Mouse (Mus musculus) hindbrain, embryonic 15.5 days (tissue): ENCODE results near the gene Dennd2a. TPM values are rescaled to one million over a fixed set of nuclear protein-coding genes. Genes with fewer than 3 reads are reported as not detected.

Experiments
- ATAC-seq: fragments of 200-750 bp; cut with Nextera tagmentation; 2 replicates; pipeline ENCODE4 v1.8.0; 2017; ENCODE audit warnings: low read depth, moderate number of reproducible peaks, moderate TSS enrichment; ENCODE audit not compliant: low FRiP score
- H3K27ac ChIP-seq: fragments of 300-500 bp; sonication (generic); replicated peaks from 2 replicates; pipeline ENCODE4 v1.5.1; 2015; ENCODE audit warnings: mild to moderate bottlenecking, inconsistent platforms
- H3K27me3 ChIP-seq: fragments of 300-500 bp; sonication (generic); 2 replicates; pipeline ENCODE4 v1.6.1; 2015; ENCODE audit warnings: control low read depth, inconsistent platforms
- H3K36me3 ChIP-seq: fragments of 300-500 bp; sonication (generic); 2 replicates; pipeline ENCODE4 v1.6.1; 2015; ENCODE audit warnings: control low read depth, inconsistent platforms
- H3K4me1 ChIP-seq: fragments of 300-500 bp; sonication (generic); replicated peaks from 2 replicates; pipeline ENCODE4 v1.6.1; 2015; ENCODE audit warnings: control low read depth, inconsistent platforms
- H3K4me2 ChIP-seq: fragments of 300-500 bp; sonication (generic); 2 replicates; pipeline ENCODE4 v1.6.1; 2015; ENCODE audit warnings: moderate library complexity, mild to moderate bottlenecking, inconsistent platforms
- H3K4me3 ChIP-seq: fragments of 300-500 bp; sonication (generic); 2 replicates; pipeline ENCODE4 v1.5.1; 2015; ENCODE audit warnings: mild to moderate bottlenecking, inconsistent platforms
- H3K9ac ChIP-seq: fragments of 300-500 bp; sonication (generic); 2 replicates; pipeline ENCODE4 v1.6.1; 2015; ENCODE audit warnings: inconsistent platforms
- H3K9me3 ChIP-seq: fragments of 300-500 bp; sonication (generic); 2 replicates; pipeline ENCODE4 v1.6.1; 2016; ENCODE audit warnings: control low read depth, inconsistent platforms
- WGBS: fragments of 180-500 bp; shearing (Covaris S2); methylation state at CpG from one replicate; pipeline ENCODE4 v1.1.7; 2015; 5-methylcytosine and 5-hydroxymethylcytosine counted together
- polyA plus RNA-seq: library from polyadenylated mRNA; unstranded; fragments of >200 nt; fragmentation: Nextera tagmentation; extraction: Ambion mirVana; gene quantifications from 2 replicates; pipeline ENCODE4 v1.2.1, GENCODE M21; 2015

The Dennd2a gene
- polyA plus RNA-seq, 1 experiment from 2014 or later: 18.7 TPM

GRCm38 (mm10) chr6:39579552-39579951 lies 21.9 kb upstream of the Dennd2a start:
- no peaks in the 10 kb centered on the region for H3K27me3 ChIP-seq
- WGBS: 93% methylated on average over 7 of the region's 7 CpGs
- H3K4me2 ChIP-seq: no peak overlapping the region
- H3K36me3 ChIP-seq: peaks cover 58% of the 10 kb centered on the region
- H3K4me3 ChIP-seq: no peak overlapping the region
- H3K9me3 ChIP-seq: no peaks in the 10 kb centered on the region
- H3K4me1 ChIP-seq: peaks cover 9% of the 10 kb centered on the region
- ATAC-seq: no peak
- no peak overlapping the region for H3K9ac ChIP-seq
- H3K27ac ChIP-seq: no peak overlapping the region

- Histone ChIP-seq H3K27me3 (no peaks in the 10 kb centered on the region), H3K36me3 (peaks cover 35% of the 10 kb centered on the region), H3K9ac (peak overlapping the region; percentile 89), H3K4me3 (peak overlapping the region; percentile 81), H3K4me2 (peak overlapping the region; percentile 77), H3K9me3 (no peaks in the 10 kb centered on the region), H3K4me1 (peaks cover 17% of the 10 kb centered on the region), H3K27ac (peak overlapping the region; percentile 96)
- WGBS: 72% methylated on average over 7 of the region's 7 CpGs
- ATAC-seq: no peak
Observed at GRCm38 (mm10) chr6:39574951-39575350, 17.3 kb upstream of the Dennd2a start.

- 18% methylated on average over 10 of the region's 10 CpGs for WGBS
- Histone ChIP-seq H3K4me2 (peak overlapping the region; percentile 77), H3K27ac (peak overlapping the region; percentile 96), H3K4me3 (peak overlapping the region; percentile 81), H3K27me3 (no peaks in the 10 kb centered on the region), H3K9me3 (no peaks in the 10 kb centered on the region), H3K4me1 (peaks cover 17% of the 10 kb centered on the region), H3K36me3 (peaks cover 30% of the 10 kb centered on the region), H3K9ac (peak overlapping the region; percentile 89)
- no peak; the same call in 1 of the 2 replicates for ATAC-seq
Observed at GRCm38 (mm10) chr6:39574555-39574869, 16.8 kb upstream of the Dennd2a start.

GRCm38 (mm10) chr6:39573791-39574554 lies 16.3 kb upstream of the Dennd2a start, which contains the start of gene Adck2:
Gene Adck2 (plus strand): TSS chr6:39573873.
- Histone ChIP-seq H3K4me3 (peak within 1 kb of the TSS; percentile 81), H3K27me3 (no peaks in the 10 kb centered on the region), H3K9me3 (no peaks in the 10 kb centered on the region), H3K4me1 (peaks cover 17% of the 10 kb centered on the region), H3K27ac (peak within 1 kb of the TSS; percentile 96), H3K9ac (peak within 1 kb of the TSS; percentile 89), H3K36me3 (peaks cover 26% of the 10 kb centered on the region), H3K4me2 (peak within 1 kb of the TSS; percentile 77)
- under 1% methylated on average over 49 of the region's 49 CpGs for WGBS
- ATAC-seq: peak; percentile 96

- no peak overlapping the region for H3K27ac ChIP-seq
- no peak for ATAC-seq
- 76% methylated on average over 3 of the region's 3 CpGs for WGBS
Observed at GRCm38 (mm10) chr6:39570426-39570825, 12.8 kb upstream of the Dennd2a start.

GRCm38 (mm10) chr6:39567528-39567927 lies 9.9 kb upstream of the Dennd2a start:
- no peak for ATAC-seq
- no peaks in the 10 kb centered on the region for H3K4me1 ChIP-seq
- no peak overlapping the region for H3K4me2 ChIP-seq
- 16% methylated on average over 5 of the region's 5 CpGs for WGBS
- H3K9ac ChIP-seq: no peak overlapping the region
- H3K27ac ChIP-seq: no peak overlapping the region
- H3K36me3 ChIP-seq: no peaks in the 10 kb centered on the region
- no peaks in the 10 kb centered on the region for H3K9me3 ChIP-seq
- no peak overlapping the region for H3K4me3 ChIP-seq
- no peaks in the 10 kb centered on the region for H3K27me3 ChIP-seq

More at GRCm38 (mm10) chr6:39570426-39570825, 12.8 kb upstream of the Dennd2a start:
- no peak overlapping the region for H3K4me3 ChIP-seq
- H3K4me2 ChIP-seq: no peak overlapping the region
- no peaks in the 10 kb centered on the region for H3K9me3 ChIP-seq
- H3K4me1 ChIP-seq: peaks cover 16% of the 10 kb centered on the region
- H3K9ac ChIP-seq: no peak overlapping the region
- H3K36me3 ChIP-seq: no peaks in the 10 kb centered on the region
- H3K27me3 ChIP-seq: no peaks in the 10 kb centered on the region

GRCm38 (mm10) chr6:39562166-39563015 lies 4.7 kb upstream of the Dennd2a start:
- H3K27me3 ChIP-seq: no peaks in the 10 kb centered on the region
- peak overlapping the region; percentile 40 for H3K4me2 ChIP-seq
- no peaks in the 10 kb centered on the region for H3K9me3 ChIP-seq
- H3K27ac ChIP-seq: no peak overlapping the region
- no peak overlapping the region for H3K4me3 ChIP-seq
- WGBS: 18% methylated on average over 23 of the region's 23 CpGs
- no peaks in the 10 kb centered on the region for H3K36me3 ChIP-seq
- H3K4me1 ChIP-seq: peaks cover 24% of the 10 kb centered on the region
- ATAC-seq: peak; percentile 33; the same call in 1 of the 2 replicates
- H3K9ac ChIP-seq: no peak overlapping the region

GRCm38 (mm10) chr6:39559276-39559939 lies 1.7 kb upstream of the Dennd2a start:
- no peaks in the 10 kb centered on the region for H3K36me3 ChIP-seq
- H3K27me3 ChIP-seq: no peaks in the 10 kb centered on the region
- no peak overlapping the region for H3K4me2 ChIP-seq
- H3K4me1 ChIP-seq: peaks cover 49% of the 10 kb centered on the region
- no peak for ATAC-seq
- H3K4me3 ChIP-seq: no peak overlapping the region
- WGBS: 41% methylated on average over 6 of the region's 6 CpGs
- H3K9ac ChIP-seq: no peak overlapping the region
- H3K9me3 ChIP-seq: no peaks in the 10 kb centered on the region
- H3K27ac ChIP-seq: peak overlapping the region; percentile 10; the same call in 1 of the 2 replicates

- H3K9ac ChIP-seq: peak overlapping the region; percentile 87
- H3K27me3 ChIP-seq: no peaks in the 10 kb centered on the region
- under 1% methylated on average over 52 of the region's 54 CpGs for WGBS
- peak overlapping the region; percentile 71 for H3K4me2 ChIP-seq
- H3K27ac ChIP-seq: peak overlapping the region; percentile 91
- H3K36me3 ChIP-seq: no peaks in the 10 kb centered on the region
- peak; percentile 76 for ATAC-seq
- no peaks in the 10 kb centered on the region for H3K9me3 ChIP-seq
- peak overlapping the region; percentile 87 for H3K4me3 ChIP-seq
- H3K4me1 ChIP-seq: peaks cover 52% of the 10 kb centered on the region
Observed at GRCm38 (mm10) chr6:39556900-39557659, 587 bp downstream of the Dennd2a start.

GRCm38 (mm10) chr6:39555648-39555945 lies 2.1 kb downstream of the Dennd2a start:
- no peak for ATAC-seq
- H3K4me3 ChIP-seq: peak overlapping the region; percentile 87
- H3K36me3 ChIP-seq: no peaks in the 10 kb centered on the region
- no peaks in the 10 kb centered on the region for H3K9me3 ChIP-seq
- no peaks in the 10 kb centered on the region for H3K27me3 ChIP-seq
- H3K4me2 ChIP-seq: peak overlapping the region; percentile 71
- H3K9ac ChIP-seq: peak overlapping the region; percentile 21; the same call in 1 of the 2 replicates
- peaks cover 52% of the 10 kb centered on the region for H3K4me1 ChIP-seq
- H3K27ac ChIP-seq: peak overlapping the region; percentile 47
- WGBS: 48% methylated on average over 2 of the region's 2 CpGs

- Histone ChIP-seq H3K9ac (peak overlapping the region; percentile 21; the same call in 1 of the 2 replicates), H3K4me3 (peak overlapping the region; percentile 87), H3K36me3 (no peaks in the 10 kb centered on the region), H3K9me3 (no peaks in the 10 kb centered on the region), H3K27ac (peak overlapping the region; percentile 47), H3K27me3 (no peaks in the 10 kb centered on the region), H3K4me1 (peaks cover 52% of the 10 kb centered on the region), H3K4me2 (peak overlapping the region; percentile 71)
- no peak for ATAC-seq
- 51% methylated on average over 12 of the region's 12 CpGs for WGBS
Observed at GRCm38 (mm10) chr6:39554888-39555647, 2.6 kb downstream of the Dennd2a start.
